38 mouse cellular contexts compared by ENCODE assay signal in genomic region chr4:115561236-115561635, GRCm38 (mm10). TPM values are rescaled to one million over a fixed set of nuclear protein-coding genes. Genes with fewer than 3 reads are reported as not detected.
"Had no signal": no experiment of that assay in that cellular context is flagged by ENCODE, and none has a peak within 500 bp of the region (broad histone marks: within the 10 kb centered on the region; RNA-seq: fewer than 3 reads in every experiment).

No protein-coding gene starts in this region.

RNA-seq across cellular contexts. Expression of gene Cyp4a31, which starts 2.2 kb away (rescaled TPM):
- total RNA-seq: heart, postnatal 10 days; heart, postnatal 14 days; heart, postnatal 25 days; heart, postnatal 36 days; heart, postnatal 4 days; hematopoietic stem cell, adult 5-6 weeks; hindbrain, postnatal 0 days; layer of hippocampus, adult 18-20 months; layer of hippocampus, adult 2 months; layer of hippocampus, adult 8-10 months; layer of hippocampus, postnatal 10 days; layer of hippocampus, postnatal 14 days; layer of hippocampus, postnatal 25 days; layer of hippocampus, postnatal 36 days; left cerebral cortex, adult 18-20 months; left cerebral cortex, adult 2 months; left cerebral cortex, adult 8-10 months; left cerebral cortex, postnatal 10 days had no signal
- polyA plus RNA-seq: heart, embryonic 14.5 days; heart, embryonic 15.5 days; heart, embryonic 16.5 days; heart, postnatal 0 days; hindbrain, embryonic 10.5 days; hindbrain, embryonic 11.5 days; hindbrain, embryonic 12.5 days; hindbrain, embryonic 13.5 days; hindbrain, embryonic 14.5 days; hindbrain, embryonic 15.5 days; hindbrain, embryonic 16.5 days; hindbrain, postnatal 0 days; inflammation-experienced regulatory T-cells, adult 6 months; intestine, embryonic 14.5 days; intestine, embryonic 15.5 days; intestine, embryonic 16.5 days; intestine, postnatal 0 days; large intestine, adult 2 months had no signal

RNA-seq across cellular contexts. Expression of gene Cyp4a32, which starts 39.5 kb away (rescaled TPM):
- total RNA-seq: heart, postnatal 10 days; heart, postnatal 14 days; heart, postnatal 25 days; heart, postnatal 36 days; heart, postnatal 4 days; hematopoietic stem cell, adult 5-6 weeks; hindbrain, postnatal 0 days; layer of hippocampus, adult 18-20 months; layer of hippocampus, adult 2 months; layer of hippocampus, adult 8-10 months; layer of hippocampus, postnatal 10 days; layer of hippocampus, postnatal 14 days; layer of hippocampus, postnatal 25 days; layer of hippocampus, postnatal 36 days; left cerebral cortex, adult 18-20 months; left cerebral cortex, adult 2 months; left cerebral cortex, adult 8-10 months; left cerebral cortex, postnatal 10 days had no signal
- polyA plus RNA-seq: heart, embryonic 14.5 days; heart, embryonic 15.5 days; heart, embryonic 16.5 days; heart, postnatal 0 days; hindbrain, embryonic 10.5 days; hindbrain, embryonic 11.5 days; hindbrain, embryonic 12.5 days; hindbrain, embryonic 13.5 days; hindbrain, embryonic 14.5 days; hindbrain, embryonic 15.5 days; hindbrain, embryonic 16.5 days; hindbrain, postnatal 0 days; inflammation-experienced regulatory T-cells, adult 6 months; intestine, embryonic 14.5 days; intestine, embryonic 15.5 days; intestine, embryonic 16.5 days; intestine, postnatal 0 days; kidney, embryonic 14.5 days; kidney, embryonic 15.5 days; kidney, embryonic 16.5 days; large intestine, adult 2 months had no signal

RNA-seq across cellular contexts. Expression of gene Cyp4a10, which starts 43.2 kb away (rescaled TPM):
- total RNA-seq: heart, postnatal 10 days; heart, postnatal 25 days; hematopoietic stem cell, adult 5-6 weeks; hindbrain, postnatal 0 days; layer of hippocampus, adult 18-20 months; layer of hippocampus, adult 2 months; layer of hippocampus, adult 8-10 months; layer of hippocampus, postnatal 10 days; layer of hippocampus, postnatal 14 days; layer of hippocampus, postnatal 25 days; layer of hippocampus, postnatal 36 days; left cerebral cortex, adult 18-20 months; left cerebral cortex, adult 2 months; left cerebral cortex, adult 8-10 months; left cerebral cortex, postnatal 10 days had no signal
- polyA plus RNA-seq: heart, embryonic 14.5 days; heart, embryonic 15.5 days; heart, embryonic 16.5 days; heart, postnatal 0 days; hindbrain, embryonic 10.5 days; hindbrain, embryonic 11.5 days; hindbrain, embryonic 12.5 days; hindbrain, embryonic 13.5 days; hindbrain, embryonic 14.5 days; hindbrain, embryonic 15.5 days; hindbrain, embryonic 16.5 days; hindbrain, postnatal 0 days; inflammation-experienced regulatory T-cells, adult 6 months; intestine, embryonic 14.5 days; large intestine, adult 2 months had no signal
